Mouse (Mus musculus): Measurements from ENCODE around the gene Acoxl. TPM values are rescaled to one million over a fixed set of nuclear protein-coding genes. Genes with fewer than 3 reads are reported as not detected.

The Acoxl gene
- total RNA-seq, 2 experiments from 2014 or later = 0.27 TPM; not detected in 1

- peak; percentile 34 for DNase-seq
Observed at GRCm38 (mm10) chr2:128122891-128123771, 284.5 kb downstream of the Acoxl start.

- no peak for DNase-seq
Observed at GRCm38 (mm10) chr2:128123921-128124683, 285.4 kb downstream of the Acoxl start.

- DNase-seq = no peak
Observed at GRCm38 (mm10) chr2:128124693-128125092, 286.0 kb downstream of the Acoxl start.

DNA sequence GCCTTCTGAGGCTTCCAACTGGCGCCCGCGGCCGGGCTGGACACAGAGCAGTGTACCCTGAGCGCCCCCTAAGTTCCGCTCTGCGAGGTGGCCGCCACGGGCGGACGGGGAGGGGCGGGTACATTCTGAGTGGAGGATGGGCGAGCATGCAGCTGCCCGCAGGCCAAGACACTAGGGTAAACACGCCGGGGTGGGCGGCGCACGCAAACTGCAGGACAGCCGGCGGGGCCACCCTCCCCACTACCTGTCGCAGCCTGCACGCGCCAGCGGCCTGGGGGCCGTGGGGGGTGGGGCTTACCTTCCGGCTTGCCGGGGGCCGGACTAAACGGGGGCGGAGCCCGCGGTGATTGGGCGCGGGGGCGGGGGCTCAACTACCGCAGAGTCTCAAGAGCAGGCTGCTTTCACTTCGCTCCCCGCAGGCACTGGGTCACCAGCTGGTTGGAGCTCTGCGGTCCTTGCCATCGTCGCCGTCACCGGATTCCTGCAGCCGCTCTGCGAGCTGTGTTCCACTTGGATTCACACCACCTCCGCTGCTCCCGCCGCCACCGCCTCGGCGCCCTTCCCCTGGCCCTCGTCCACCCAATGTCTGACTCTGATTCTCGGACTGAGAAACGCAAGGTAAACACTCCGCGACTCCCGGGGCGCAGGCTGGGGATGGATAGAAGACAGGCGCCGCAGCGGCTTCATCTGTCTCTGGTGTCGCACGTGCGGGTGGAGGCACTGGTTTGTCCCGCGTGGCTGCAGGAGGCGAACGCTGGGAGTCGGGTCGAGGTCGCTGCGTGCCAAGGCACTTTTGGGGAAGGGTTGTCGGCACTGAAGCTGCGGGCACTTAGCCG is 287.2 kb downstream of the Acoxl start, which contains the start of gene Bcl2l11:
Bcl2l11 (plus strand) TSS at position 404 of the 836 bp plus-strand sequence.
- peak; percentile 97 for DNase-seq

DNA sequence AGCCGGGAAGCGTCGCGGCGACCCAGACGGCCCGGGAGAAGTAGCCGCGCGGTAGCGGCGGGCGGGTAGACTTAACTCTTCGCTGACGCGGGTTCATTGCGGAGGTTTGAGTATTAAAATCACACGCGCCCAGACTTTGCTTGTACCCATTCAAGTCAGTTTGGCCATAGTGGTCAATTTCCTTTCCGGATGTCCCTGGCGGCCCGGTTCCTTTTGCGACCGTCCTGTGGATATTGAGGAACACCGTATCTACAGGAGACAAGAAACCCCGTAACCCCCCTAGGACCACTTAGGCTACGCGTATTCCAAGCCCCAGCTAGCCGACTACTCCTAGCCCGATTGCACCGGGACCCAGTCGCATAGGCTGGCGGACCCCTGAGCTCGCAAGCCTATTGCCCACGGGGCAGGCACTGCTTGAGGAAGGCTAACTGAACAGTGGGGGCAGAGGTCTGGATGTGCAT is 287.9 kb downstream of the Acoxl start:
- DNase-seq = peak; percentile 42

DNA sequence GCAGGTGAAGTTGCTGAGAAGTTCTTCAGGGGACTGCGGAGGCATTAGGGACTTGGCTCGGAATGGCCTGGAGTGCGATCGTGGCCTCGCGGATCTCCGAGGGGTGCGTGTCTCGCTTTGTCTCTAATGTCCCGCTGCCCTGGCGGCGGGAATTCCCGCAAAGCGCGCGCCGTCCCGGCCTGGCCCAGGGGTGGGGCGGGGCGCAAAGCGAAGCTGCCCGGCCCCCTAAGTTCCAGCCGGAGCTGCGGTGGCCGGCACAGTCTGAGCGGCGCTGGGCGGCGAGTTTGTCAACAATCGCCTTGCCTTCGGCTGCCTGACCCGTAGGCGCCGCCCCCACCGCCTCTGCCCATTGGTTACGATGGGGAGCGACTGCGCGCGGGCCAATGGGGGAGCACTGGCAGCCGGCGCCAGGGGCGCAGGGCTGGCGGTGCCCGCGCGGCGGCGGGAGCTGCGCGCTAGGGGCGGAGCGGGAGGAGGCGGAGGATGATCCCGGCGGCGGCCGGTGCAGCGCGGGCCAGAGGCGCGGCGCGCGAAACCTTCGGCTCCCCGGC is 288.5 kb downstream of the Acoxl start:
- DNase-seq = peak; percentile 97

DNA sequence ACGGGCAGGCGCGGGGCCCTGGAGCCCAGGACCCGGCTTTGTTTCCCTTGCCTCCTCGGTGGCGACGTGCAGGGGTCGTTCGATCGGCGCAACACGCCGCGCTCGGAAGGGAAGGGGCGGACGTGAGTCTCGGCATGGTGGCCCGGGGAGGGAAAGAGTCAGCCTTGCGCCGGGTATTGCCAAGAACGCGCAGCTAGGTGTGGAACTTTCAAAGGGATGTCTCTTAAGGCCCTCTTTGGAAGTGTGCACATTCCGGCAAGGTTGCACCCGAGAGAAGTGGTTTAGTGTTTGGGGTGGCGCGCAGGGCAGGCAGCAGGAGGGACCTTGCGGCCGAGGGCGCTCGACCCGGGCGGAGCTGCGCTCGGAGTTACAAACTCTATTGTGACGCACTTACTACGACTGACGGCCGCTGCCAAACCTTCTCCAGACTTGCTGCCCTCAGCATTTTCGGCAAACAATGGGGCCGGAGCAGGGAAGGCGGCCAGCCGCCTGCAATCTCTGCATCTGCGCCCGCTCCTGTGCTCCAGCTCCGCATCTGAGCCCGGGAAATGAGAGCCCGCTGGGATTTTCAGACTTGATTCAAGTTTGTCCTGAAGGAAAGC is 289.1 kb downstream of the Acoxl start:
- peak; percentile 80 for DNase-seq

DNA sequence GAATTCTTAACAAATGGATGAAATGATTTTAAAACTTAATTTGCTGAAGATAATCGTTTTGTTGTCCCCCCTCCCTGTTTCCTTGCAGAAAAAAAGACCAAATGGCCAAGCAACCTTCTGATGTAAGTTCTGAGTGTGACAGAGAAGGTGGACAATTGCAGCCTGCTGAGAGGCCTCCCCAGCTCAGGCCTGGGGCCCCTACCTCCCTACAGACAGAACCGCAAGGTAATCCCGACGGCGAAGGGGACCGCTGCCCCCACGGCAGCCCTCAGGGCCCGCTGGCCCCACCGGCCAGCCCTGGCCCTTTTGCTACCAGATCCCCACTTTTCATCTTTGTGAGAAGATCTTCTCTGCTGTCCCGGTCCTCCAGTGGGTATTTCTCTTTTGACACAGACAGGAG is 289.9 kb downstream of the Acoxl start:
- DNase-seq = no peak

GRCm38 (mm10) chr2:128131503-128131902 is 292.8 kb downstream of the Acoxl start:
- DNase-seq = no peak

DNA sequence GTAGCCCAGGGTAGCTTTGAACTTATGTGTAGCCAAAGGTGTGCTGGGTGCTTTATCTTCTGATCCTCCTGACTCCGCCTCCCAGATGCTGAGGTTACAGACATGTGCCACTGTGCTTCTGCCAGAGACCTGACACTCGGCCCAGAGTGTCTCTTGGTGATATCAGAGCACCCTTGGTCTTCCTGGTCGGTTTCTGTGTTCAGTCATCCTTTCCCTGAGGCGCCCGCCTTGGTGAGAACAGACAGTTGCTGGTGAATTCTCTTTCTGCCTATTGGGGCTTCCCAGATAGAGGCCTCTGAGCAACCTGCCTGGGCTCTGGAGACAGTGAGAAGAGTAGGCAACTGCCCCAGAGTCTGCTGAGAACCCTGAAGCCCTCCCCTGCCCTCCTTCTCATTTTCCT is 294.0 kb downstream of the Acoxl start:
- no peak for DNase-seq

DNA sequence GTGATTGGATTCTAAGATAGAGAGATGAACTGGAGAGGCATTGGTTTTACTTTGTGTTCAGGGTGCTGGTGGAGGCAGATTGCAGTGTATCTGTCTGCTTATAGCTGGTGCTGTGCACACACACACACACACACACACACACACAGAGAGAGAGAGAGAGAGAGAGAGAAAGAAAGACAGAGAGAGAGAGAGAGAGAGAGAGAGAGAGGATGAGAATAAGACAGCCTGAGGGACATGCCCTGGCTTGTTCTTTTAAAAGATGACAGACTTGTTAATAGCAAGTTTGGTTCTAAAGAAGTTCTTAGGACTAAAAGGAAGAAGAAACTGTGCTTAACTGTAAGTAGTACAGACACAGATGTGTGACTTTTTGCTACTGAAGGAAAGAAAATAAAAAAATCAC is 295.2 kb downstream of the Acoxl start:
- no peak for DNase-seq

DNA sequence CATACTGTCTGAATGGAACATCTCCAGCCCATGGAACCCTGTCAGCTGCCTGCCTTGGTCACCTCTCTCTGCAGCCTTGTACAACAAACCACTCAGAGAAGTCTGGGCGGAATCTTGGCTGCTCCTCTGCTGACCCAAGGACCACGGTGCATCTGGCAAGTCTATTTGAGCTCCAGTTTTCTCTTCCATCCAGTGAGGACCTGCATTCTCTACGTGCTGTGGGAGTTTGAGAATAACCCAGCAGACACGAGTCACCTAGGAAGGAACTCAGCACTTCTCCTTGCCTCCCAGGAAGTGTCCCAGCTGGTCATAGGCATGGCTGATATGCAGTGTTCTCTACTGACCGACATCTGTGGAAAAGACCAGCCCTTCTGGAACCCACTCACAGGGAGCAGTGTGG is 295.8 kb downstream of the Acoxl start:
- no peak for DNase-seq

DNA sequence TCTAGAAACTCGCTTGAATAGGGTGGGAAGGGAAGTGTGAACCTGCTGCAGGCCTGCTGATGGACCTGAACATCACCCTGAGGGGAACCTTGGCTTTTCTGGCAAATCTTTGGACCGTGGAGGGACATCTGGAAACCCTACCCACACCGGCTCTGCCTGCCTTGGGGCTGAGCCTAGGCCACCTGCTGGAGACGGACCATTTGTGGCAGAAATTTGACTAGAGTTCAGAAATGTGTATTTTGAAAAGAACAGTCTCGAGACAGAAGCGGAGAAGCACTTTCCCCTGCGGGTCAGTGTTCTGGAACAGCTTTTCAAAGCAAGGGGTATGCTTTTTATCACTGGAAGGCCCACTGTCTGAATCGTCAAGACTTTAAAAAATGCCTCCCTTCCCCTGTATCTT is 296.3 kb downstream of the Acoxl start:
- no peak for DNase-seq

GRCm38 (mm10) chr2:128136769-128137433 is 298.2 kb downstream of the Acoxl start:
- no peak for DNase-seq

DNA sequence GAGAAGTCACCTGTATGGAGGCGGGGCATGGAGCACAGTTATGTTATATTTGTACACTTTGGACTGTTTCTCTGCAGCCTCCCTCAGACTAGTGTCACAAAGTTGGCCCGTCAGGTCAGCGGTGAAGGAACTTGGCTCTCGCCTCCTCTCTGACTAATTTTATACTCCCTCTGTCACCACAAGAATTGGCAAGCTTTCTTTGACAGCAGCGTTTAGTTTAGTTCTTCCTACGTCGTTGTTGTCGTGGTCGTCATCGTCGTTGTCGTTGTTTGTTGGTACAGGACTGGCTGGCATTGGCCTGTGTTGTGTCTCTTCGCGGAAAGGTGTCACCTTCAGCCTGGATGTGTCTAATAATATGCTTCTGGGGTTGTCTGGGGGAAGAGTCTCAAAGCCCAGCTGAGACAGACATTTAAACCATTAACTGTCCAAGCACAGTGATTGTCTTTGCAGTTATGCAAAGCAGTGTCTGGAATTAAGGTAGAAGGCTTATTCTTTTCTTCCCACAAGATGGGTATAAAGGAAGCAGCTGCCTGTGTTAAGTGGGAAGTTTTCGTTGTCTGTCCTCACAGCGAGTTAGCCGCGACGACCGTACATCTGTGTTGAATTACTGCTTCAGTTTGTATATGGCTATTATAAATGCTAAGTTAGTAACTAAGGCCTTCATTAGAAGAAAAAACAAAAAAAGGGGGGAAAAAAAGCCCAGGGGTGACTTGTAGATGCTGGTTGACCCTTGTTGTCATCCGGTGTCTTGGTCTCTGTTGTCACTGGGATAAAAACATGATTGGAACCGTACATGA is 299.0 kb downstream of the Acoxl start:
- no peak for DNase-seq

- DNase-seq = no peak
Observed at GRCm38 (mm10) chr2:128138924-128139323, 300.2 kb downstream of the Acoxl start.

DNA sequence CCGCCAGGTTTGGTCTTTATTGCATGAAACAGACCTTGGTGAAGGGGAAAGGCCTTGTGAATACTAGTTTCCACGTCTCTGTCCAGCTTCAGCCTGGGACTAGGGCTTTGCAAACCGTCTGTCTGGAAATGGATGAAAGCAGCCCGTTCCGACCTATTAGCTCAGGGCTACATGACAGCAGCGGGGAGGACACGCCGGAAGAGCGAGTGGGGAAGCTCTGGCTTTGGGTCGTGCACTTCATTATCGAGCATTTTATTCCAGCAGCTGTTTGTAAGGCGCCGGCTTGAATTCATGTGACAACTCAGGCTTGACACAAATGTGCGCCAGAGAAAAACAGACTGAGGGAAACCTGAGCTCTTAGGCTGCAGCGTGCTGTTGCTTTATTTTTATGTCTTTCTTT is 301.1 kb downstream of the Acoxl start:
- no peak for DNase-seq

- no peak for DNase-seq
Observed at GRCm38 (mm10) chr2:128140183-128140582, 301.5 kb downstream of the Acoxl start.

GRCm38 (mm10) chr2:128143992-128144391 is 305.3 kb downstream of the Acoxl start:
- DNase-seq = no peak

DNA sequence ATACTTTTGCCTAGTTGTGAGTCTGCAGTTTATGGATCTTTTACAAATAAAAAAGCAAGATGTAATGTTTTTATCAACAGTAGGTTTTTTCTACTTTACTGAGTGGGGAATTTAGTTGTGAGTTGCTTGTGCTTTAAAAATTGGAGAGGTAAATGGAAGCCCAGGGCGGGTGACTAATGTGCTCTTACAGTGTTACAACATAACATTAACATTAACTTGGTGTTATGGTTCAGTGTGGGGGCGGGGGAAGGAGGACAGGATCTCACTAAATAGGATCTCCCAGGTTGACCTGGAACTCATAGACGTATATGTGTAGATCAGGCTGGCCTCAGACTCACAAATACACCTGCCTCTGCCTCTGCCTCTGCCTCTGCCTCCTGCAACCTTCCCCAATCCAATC is 306.8 kb downstream of the Acoxl start:
- no peak for DNase-seq
